Mouse (Mus musculus): ENCODE data around the gene Scml4. TPM values are rescaled to one million over a fixed set of nuclear protein-coding genes. Genes with fewer than 3 reads are reported as not detected.

The Scml4 gene
- total RNA-seq, 1 experiment = 0.22 TPM

DNA sequence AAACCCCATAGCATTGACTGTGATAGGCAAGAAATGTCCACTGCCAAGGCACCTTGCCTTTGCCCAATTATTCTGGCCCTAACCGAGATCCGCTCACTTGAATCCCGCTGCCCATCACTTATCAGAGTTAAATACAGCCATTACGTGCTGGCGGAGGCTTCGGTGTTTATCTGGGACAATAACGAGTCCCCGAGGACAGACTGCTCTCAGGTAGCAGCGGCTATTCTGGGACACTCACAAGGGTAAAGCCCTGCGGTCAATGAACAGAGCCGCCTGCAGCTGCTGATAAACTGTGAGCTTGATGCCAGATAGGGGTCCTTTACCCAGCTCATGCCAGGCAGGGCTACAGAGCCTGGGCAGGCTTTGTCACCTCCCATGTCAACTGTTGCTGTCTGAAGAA, 147.9 kb downstream of the Scml4 start:
- no peak overlapping the region for H3K9ac ChIP-seq (ENCODE audit: insufficient read depth, low read depth, low read length, poor library complexity, severe bottlenecking)
- DNase-seq (ENCODE audit: low read depth, low spot score) = no peak
- H3K4me3 ChIP-seq (ENCODE audit: insufficient read depth in 1 of 2, low read depth in 1 of 2, low read length in 2 of 2, poor library complexity in 1 of 2, severe bottlenecking in 1 of 2) = peak overlapping the region in 1 of 2 experiments; percentile 33; a peak in 1 of 4 replicates
- H3K4me1 ChIP-seq (ENCODE audit: control insufficient read depth in 2 of 2, insufficient read depth in 2 of 2, low read length in 2 of 2, poor library complexity in 1 of 2) = peaks cover 2 to 7% of the 10 kb centered on the region in 2 experiments; a peak in 2 of 4 replicates
- H3K9me3 ChIP-seq (ENCODE audit: control insufficient read depth, insufficient read depth, low read depth, low read length) = no peaks in the 10 kb centered on the region
- no peaks in the 10 kb centered on the region for H3K36me3 ChIP-seq (ENCODE audit: control insufficient read depth, insufficient read depth, low read length, poor library complexity, severe bottlenecking)
- no peak overlapping the region for H3K27ac ChIP-seq (ENCODE audit: insufficient read depth, low read depth, low read length, poor library complexity, severe bottlenecking)
- in situ Hi-C loops (cut with MboI; ENCODE audit: low sequenced_read_pairs in 2 of 2, unreplicated experiment in 2 of 2) = no loop called here
- TF ChIP-seq CHD2 (IDR thresholded peaks at IDR 0.05; ENCODE audit: low read depth, low read length) = no peak
- TF ChIP-seq ZC3H11A (IDR thresholded peaks at IDR 0.05; ENCODE audit: borderline replicate concordance, low read depth, low read length) = no peak
- TF ChIP-seq ZNF384 (IDR thresholded peaks at IDR 0.05; ENCODE audit: low read depth, low read length) = no peak
- no peak for TF ChIP-seq MAFK (IDR thresholded peaks at IDR 0.05; ENCODE audit: insufficient read depth, low read depth, low read length)
- no peak for TF ChIP-seq HCFC1 (IDR thresholded peaks at IDR 0.05; ENCODE audit: borderline replicate concordance, insufficient read depth, low read length)

Other genes starting within 250 kb of the Scml4 start
- gene Sec63, start 98.9 kb upstream of the Scml4 start, total RNA-seq (2012; rRNA removed) = 44.2 and 46.7 TPM in 2 replicates